In genomic region chr2:139696578-139696977, GRCm38 (mm10) we compare ENCODE assay signal across 11 mouse cellular contexts. TPM values are rescaled to one million over a fixed set of nuclear protein-coding genes. Genes with fewer than 3 reads are reported as not detected.
DNase-seq lines count a peak whose midpoint lies in the region; ATAC-seq lines count a peak whose summit lies in the region.
"Had no signal": no experiment of that assay in that cellular context is flagged by ENCODE, and none has a peak within 500 bp of the region (broad histone marks: within the 10 kb centered on the region; RNA-seq: fewer than 3 reads in every experiment).

No protein-coding gene starts in this region.

- peak; percentile 6 to 12 for DNase-seq in left cerebral cortex, adult 18-20 months (ENCODE audit: low spot score in 2 of 2)
- DNase-seq in left cerebral cortex, adult 11 months (ENCODE audit: low spot score) = no peak
- DNase-seq in cerebellum, postnatal 10 days = peak; percentile 57 to 60
- DNase-seq in left cerebral cortex, postnatal 25 days (ENCODE audit: low spot score in 2 of 2) = peak; percentile 23 to 28
- DNase-seq in kidney, adult 11 months = no peak
- no peak for DNase-seq in thymus, adult 18-20 months
- DNase-seq: gastrocnemius, adult 2 months; kidney, adult 9 months; lung, adult 18-20 months had no signal

- ATAC-seq in cerebellum, adult (ENCODE audit: insufficient number of reproducible peaks, low FRiP score, low TSS enrichment) = peak; percentile 75
- ATAC-seq: midbrain, embryonic 16.5 days had no signal

- intact Hi-C loops in left cerebral cortex, postnatal 25 days (cut with DNase I) = no loop called here

RNA-seq across cellular contexts. Expression of gene Ism1, which starts 18.6 kb away (rescaled TPM):
- 1 to 10 TPM; 4.4 to 6.4 TPM for total RNA-seq in left cerebral cortex, adult 18-20 months (2021)
- 1 to 10 TPM; 6.6 to 7.5 TPM for total RNA-seq in left cerebral cortex, postnatal 25 days (2021)

Comparison
In these comparisons a context has a peak if more than half of its experiments do, and no peak if none do; other contexts are left out.
1. DNase-seq: peak in left cerebral cortex, adult 18-20 months (2 of 2), cerebellum, postnatal 10 days (2 of 2) and left cerebral cortex, postnatal 25 days (2 of 2); none in left cerebral cortex, adult 11 months (single experiment), kidney, adult 11 months (single experiment) and thymus, adult 18-20 months (0 of 2).